Mouse (Mus musculus) E14TG2a.4 (cell line): Measurements from ENCODE around the gene Gm20737.
"Not testable (repeated sequence)": the region's sequence is repeated elsewhere in the genome, so short reads cannot be mapped to it uniquely, and the experiment has no call there.

ENCODE experiments used
- CTCF ChIP-seq: conservative IDR thresholded peaks from 2 replicates; pipeline ENCODE4 v1.5.1; 2014; ENCODE audit warnings: low read length
- POU5F1 ChIP-seq: IDR thresholded peaks from 2 replicates; pipeline ENCODE4 v1.6.1; 2014; ENCODE audit warnings: low read length, borderline replicate concordance

GRCm38 (mm10) chrY:10553153-10553552 lies 17.3 kb upstream of the Gm20737 start, which contains the start of gene Gm21775:
- TF ChIP-seq CTCF, POU5F1: not testable (repeated sequence)
